Mouse (Mus musculus): ENCODE data around the gene Specc1.

DNA sequence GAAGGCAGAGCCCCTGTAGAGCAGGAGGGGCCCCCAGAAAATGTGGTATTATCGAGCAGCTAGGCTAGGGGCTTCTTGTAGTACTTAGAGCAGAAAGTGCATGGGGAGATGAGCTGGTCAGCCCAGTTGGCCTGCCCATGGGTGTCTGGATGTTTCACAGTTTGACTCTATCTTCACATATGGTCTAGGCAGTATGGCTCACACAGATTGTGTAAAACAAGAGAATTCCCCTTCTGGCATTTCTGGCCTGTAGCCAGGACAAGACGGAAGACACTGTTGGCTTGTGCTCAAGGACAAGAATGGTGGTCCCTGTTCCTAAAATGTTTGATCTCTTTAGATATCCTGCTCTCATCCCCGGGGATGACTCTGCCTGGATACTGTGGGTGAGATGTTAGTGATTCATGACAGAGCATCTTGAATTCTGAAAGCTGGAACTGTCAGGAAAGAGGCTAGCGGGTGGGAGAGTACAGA is 69.8 kb downstream of the Specc1 start:
- no peak for TF ChIP-seq CTCF (IDR thresholded peaks at IDR 0.05; ENCODE audit: extremely low read depth, insufficient read depth, insufficient read length, insufficient replicate concordance)
- no peak for TF ChIP-seq POLR2A (IDR thresholded peaks at IDR 0.05; ENCODE audit: low read depth, low read length)

All from spleen, adult 2 months (tissue).